Mouse (Mus musculus) forebrain, embryonic 13.5 days (tissue): ENCODE results near the gene Siglech. TPM values are rescaled to one million over a fixed set of nuclear protein-coding genes. Genes with fewer than 3 reads are reported as not detected.
A peak's percentile ranks its signal among the peaks of the same experiment; 100 is the strongest.

ENCODE experiments used
- ATAC-seq: fragments of 200-750 bp; cut with Nextera tagmentation; 2 replicates; pipeline ENCODE4 v1.8.0; 2017
- H3K27ac ChIP-seq: fragments of 300-500 bp; sonication (generic); 2 replicates; pipeline ENCODE4 v1.5.1; 2015; ENCODE audit warnings: inconsistent platforms, mild to moderate bottlenecking, moderate library complexity
- H3K27me3 ChIP-seq: fragments of 300-500 bp; sonication (generic); 2 replicates; pipeline ENCODE4 v1.6.1; 2015; ENCODE audit warnings: mild to moderate bottlenecking, inconsistent platforms
- H3K36me3 ChIP-seq: fragments of 300-500 bp; sonication (generic); 2 replicates; pipeline ENCODE4 v1.6.1; 2015; ENCODE audit warnings: mild to moderate bottlenecking, inconsistent platforms; ENCODE audit not compliant: poor library complexity, severe bottlenecking
- H3K4me1 ChIP-seq: fragments of 300-500 bp; sonication (generic); 2 replicates; pipeline ENCODE4 v1.6.1; 2015; ENCODE audit warnings: inconsistent platforms
- H3K4me2 ChIP-seq: fragments of 300-500 bp; sonication (generic); 2 replicates; pipeline ENCODE4 v1.6.1; 2015; ENCODE audit warnings: inconsistent platforms, mild to moderate bottlenecking, moderate library complexity
- H3K4me3 ChIP-seq: fragments of 300-500 bp; sonication (generic); 2 replicates; pipeline ENCODE4 v1.5.1; 2015; ENCODE audit warnings: mild to moderate bottlenecking, inconsistent platforms
- H3K9ac ChIP-seq: fragments of 300-500 bp; sonication (generic); 2 replicates; pipeline ENCODE4 v1.6.1; 2015; ENCODE audit warnings: mild to moderate bottlenecking, inconsistent platforms
- H3K9me3 ChIP-seq: fragments of 300-500 bp; sonication (generic); replicated peaks from 2 replicates; pipeline ENCODE4 v1.6.1; 2016; ENCODE audit warnings: inconsistent platforms
- WGBS: fragments of 180-500 bp; shearing (Covaris S2); methylation state at CpG from one replicate; pipeline ENCODE4 v1.1.7; 2015; 5-methylcytosine and 5-hydroxymethylcytosine counted together
- polyA plus RNA-seq: library from polyadenylated mRNA; unstranded; fragments of >200 nt; fragmentation: Nextera tagmentation; extraction: Ambion mirVana; gene quantifications from 2 replicates; pipeline ENCODE4 v1.2.1, GENCODE M21; 2015

The Siglech gene
- 1.4 and 1.7 TPM in 2 replicates for polyA plus RNA-seq

- H3K27ac ChIP-seq = no peak within 1 kb of the TSS
- no peak for ATAC-seq
- no peaks in the 10 kb centered on the region for H3K9me3 ChIP-seq
- H3K4me1 ChIP-seq = no peaks in the 10 kb centered on the region
- H3K36me3 ChIP-seq = no peaks in the 10 kb centered on the region
- H3K9ac ChIP-seq = no peak within 1 kb of the TSS
- H3K27me3 ChIP-seq = no peaks in the 10 kb centered on the region
- H3K4me3 ChIP-seq = no peak within 1 kb of the TSS
- 51% methylated on average over 3 of the region's 3 CpGs for WGBS
- no peak within 1 kb of the TSS for H3K4me2 ChIP-seq
Measured at GRCm38 (mm10) chr7:55767926-55768325, at the start of gene Siglech. TSS of gene Siglech (plus strand) at chr7:55768178.

GRCm38 (mm10) chr7:55722673-55723072 lies 45.3 kb upstream of the Siglech start:
- H3K27me3 ChIP-seq = no peaks in the 10 kb centered on the region
- no peak overlapping the region for H3K9ac ChIP-seq
- 74% methylated on average over 7 of the region's 7 CpGs for WGBS
- no peaks in the 10 kb centered on the region for H3K36me3 ChIP-seq
- no peaks in the 10 kb centered on the region for H3K9me3 ChIP-seq
- no peaks in the 10 kb centered on the region for H3K4me1 ChIP-seq
- no peak overlapping the region for H3K27ac ChIP-seq
- no peak overlapping the region for H3K4me2 ChIP-seq
- H3K4me3 ChIP-seq = no peak overlapping the region
- ATAC-seq = no peak

GRCm38 (mm10) chr7:55728903-55729302 lies 39.1 kb upstream of the Siglech start:
- no peaks in the 10 kb centered on the region for H3K4me1 ChIP-seq
- no peak overlapping the region for H3K4me3 ChIP-seq
- 70% methylated on average over 1 of the region's 1 CpGs for whole genome bisulfite sequencing
- no peaks in the 10 kb centered on the region for H3K36me3 ChIP-seq
- peaks cover 5% of the 10 kb centered on the region; the same call in 1 of the 2 replicates for H3K9me3 ChIP-seq
- no peak for ATAC-seq
- H3K27ac ChIP-seq = no peak overlapping the region
- H3K4me2 ChIP-seq = no peak overlapping the region
- H3K27me3 ChIP-seq = no peaks in the 10 kb centered on the region
- H3K9ac ChIP-seq = no peak overlapping the region

- no peaks in the 10 kb centered on the region for H3K36me3 ChIP-seq
- no peak overlapping the region for H3K27ac ChIP-seq
- no peak overlapping the region for H3K4me3 ChIP-seq
- 93% methylated on average over 2 of the region's 2 CpGs for WGBS
- H3K4me2 ChIP-seq = no peak overlapping the region
- H3K4me1 ChIP-seq = no peaks in the 10 kb centered on the region
- no peak overlapping the region for H3K9ac ChIP-seq
- peaks cover 5% of the 10 kb centered on the region; the same call in 1 of the 2 replicates for H3K9me3 ChIP-seq
- H3K27me3 ChIP-seq = no peaks in the 10 kb centered on the region
- no peak for ATAC-seq
Measured at GRCm38 (mm10) chr7:55734483-55734882, 33.5 kb upstream of the Siglech start.

- H3K4me3 ChIP-seq = no peak overlapping the region
- no peak overlapping the region for H3K4me2 ChIP-seq
- no peak overlapping the region for H3K9ac ChIP-seq
- H3K27me3 ChIP-seq = no peaks in the 10 kb centered on the region
- H3K27ac ChIP-seq = no peak overlapping the region
- H3K9me3 ChIP-seq = no peaks in the 10 kb centered on the region
- H3K4me1 ChIP-seq = no peaks in the 10 kb centered on the region
- WGBS = 48% methylated on average over 4 of the region's 4 CpGs
- no peaks in the 10 kb centered on the region for H3K36me3 ChIP-seq
- ATAC-seq = peak; percentile 76
Measured at GRCm38 (mm10) chr7:55737125-55737912, 30.7 kb upstream of the Siglech start.

- Histone ChIP-seq H3K4me3 (no peak overlapping the region), H3K4me1 (no peaks in the 10 kb centered on the region; the same call in 1 of the 2 replicates), H3K4me2 (no peak overlapping the region), H3K36me3 (no peaks in the 10 kb centered on the region), H3K9me3 (no peaks in the 10 kb centered on the region), H3K27ac (no peak overlapping the region), H3K9ac (no peak overlapping the region), H3K27me3 (no peaks in the 10 kb centered on the region)
- peak; percentile 73 for ATAC-seq
- WGBS = 86% methylated on average over 3 of the region's 3 CpGs
Measured at GRCm38 (mm10) chr7:55743614-55744267, 24.2 kb upstream of the Siglech start.

- Histone ChIP-seq H3K4me2 (no peak overlapping the region), H3K4me1 (no peaks in the 10 kb centered on the region; the same call in 1 of the 2 replicates), H3K9ac (no peak overlapping the region), H3K27ac (peak overlapping the region; percentile 75), H3K27me3 (no peaks in the 10 kb centered on the region), H3K36me3 (no peaks in the 10 kb centered on the region), H3K9me3 (no peaks in the 10 kb centered on the region), H3K4me3 (no peak overlapping the region)
- peak; percentile 87 for ATAC-seq
- 27% methylated on average over 10 of the region's 10 CpGs for WGBS
Measured at GRCm38 (mm10) chr7:55744566-55745220, 23.3 kb upstream of the Siglech start.

- Histone ChIP-seq H3K27me3 (no peaks in the 10 kb centered on the region), H3K4me1 (no peaks in the 10 kb centered on the region), H3K9ac (no peak overlapping the region), H3K9me3 (no peaks in the 10 kb centered on the region), H3K4me3 (no peak overlapping the region), H3K36me3 (no peaks in the 10 kb centered on the region), H3K4me2 (no peak overlapping the region), H3K27ac (no peak overlapping the region)
- WGBS = 88% methylated on average over 3 of the region's 3 CpGs
- ATAC-seq = no peak
Measured at GRCm38 (mm10) chr7:55750841-55751240, 17.1 kb upstream of the Siglech start.

- no peaks in the 10 kb centered on the region for H3K36me3 ChIP-seq
- H3K9me3 ChIP-seq = no peaks in the 10 kb centered on the region
- no peak overlapping the region for H3K9ac ChIP-seq
- H3K4me2 ChIP-seq = no peak overlapping the region
- no peak overlapping the region for H3K4me3 ChIP-seq
- 58% methylated on average over 3 of the region's 3 CpGs for WGBS
- ATAC-seq = no peak
- H3K27ac ChIP-seq = no peak overlapping the region
- H3K4me1 ChIP-seq = no peaks in the 10 kb centered on the region
- H3K27me3 ChIP-seq = no peaks in the 10 kb centered on the region
Measured at GRCm38 (mm10) chr7:55759346-55759745, 8.6 kb upstream of the Siglech start.

- WGBS = 53% methylated on average over 4 of the region's 4 CpGs
Measured at GRCm38 (mm10) chr7:55780011-55780410, 12.0 kb downstream of the Siglech start.

GRCm38 (mm10) chr7:55782493-55782892 lies 14.5 kb downstream of the Siglech start:
- WGBS = 70% methylated on average over 3 of the region's 3 CpGs

More at GRCm38 (mm10) chr7:55780011-55780410, 12.0 kb downstream of the Siglech start:
- Histone ChIP-seq H3K9ac (no peak overlapping the region), H3K4me2 (no peak overlapping the region), H3K27me3 (no peaks in the 10 kb centered on the region), H3K27ac (no peak overlapping the region), H3K36me3 (no peaks in the 10 kb centered on the region), H3K4me1 (no peaks in the 10 kb centered on the region), H3K4me3 (no peak overlapping the region), H3K9me3 (no peaks in the 10 kb centered on the region)
- ATAC-seq = no peak

GRCm38 (mm10) chr7:55784580-55784979 lies 16.6 kb downstream of the Siglech start:
- Histone ChIP-seq H3K4me3 (no peak overlapping the region), H3K9ac (no peak overlapping the region), H3K9me3 (no peaks in the 10 kb centered on the region), H3K4me1 (no peaks in the 10 kb centered on the region), H3K27ac (no peak overlapping the region), H3K27me3 (no peaks in the 10 kb centered on the region), H3K4me2 (no peak overlapping the region), H3K36me3 (no peaks in the 10 kb centered on the region)
- no peak for ATAC-seq
- WGBS = 88% methylated on average over 3 of the region's 3 CpGs

More at GRCm38 (mm10) chr7:55782493-55782892, 14.5 kb downstream of the Siglech start:
- H3K4me2 ChIP-seq = no peak overlapping the region
- no peak overlapping the region for H3K9ac ChIP-seq
- ATAC-seq = no peak
- no peaks in the 10 kb centered on the region for H3K4me1 ChIP-seq
- H3K4me3 ChIP-seq = no peak overlapping the region
- H3K27me3 ChIP-seq = no peaks in the 10 kb centered on the region
- no peaks in the 10 kb centered on the region for H3K9me3 ChIP-seq
- H3K36me3 ChIP-seq = no peaks in the 10 kb centered on the region
- H3K27ac ChIP-seq = no peak overlapping the region
